Mouse (Mus musculus): ENCODE measurements at regions not wholly inside any gene's neighbourhood (a gene's known extent, or its start where the extent isn't known, plus 50 kb on each side); places are given as distances from the start of the nearest gene placed in this dataset.

- no peak for DNase-seq (ENCODE audit: low spot score in 2 of 2)
These were observed 71.2 kb upstream of the Foxo1 start for GRCm38 (mm10) chr3:52196936-52197246.

GRCm38 (mm10) chr3:52197982-52198750, 70.0 kb upstream of the Foxo1 start:
- peak; percentile 54 to 80 for DNase-seq (ENCODE audit: low spot score in 2 of 2)

GRCm38 (mm10) chr3:52198751-52199738, 69.1 kb upstream of the Foxo1 start:
- no peak for DNase-seq (ENCODE audit: low spot score in 2 of 2)

GRCm38 (mm10) chr3:52200106-52200505, 68.0 kb upstream of the Foxo1 start:
- DNase-seq (ENCODE audit: low spot score in 2 of 2), result no peak

- no peak for DNase-seq (ENCODE audit: low spot score in 2 of 2)
These were observed 57.4 kb upstream of the Foxo1 start for GRCm38 (mm10) chr3:52210556-52211302.

GRCm38 (mm10) chr3:52211303-52211695, 56.8 kb upstream of the Foxo1 start:
- DNase-seq (ENCODE audit: low spot score in 2 of 2), result no peak

GRCm38 (mm10) chr3:52214114-52214513, 54.0 kb upstream of the Foxo1 start:
- no peak for DNase-seq (ENCODE audit: low spot score in 2 of 2)

GRCm38 (mm10) chr3:52215083-52215482, 53.1 kb upstream of the Foxo1 start:
- DNase-seq (ENCODE audit: low spot score in 2 of 2), result no peak

Measured in frontal cortex, postnatal 10 days (tissue).